In genomic region chr19:24476461-24476860, GRCm38 (mm10) we compare ENCODE assay signal across 8 mouse cellular contexts. TPM values are rescaled to one million over a fixed set of nuclear protein-coding genes. Genes with fewer than 3 reads are reported as not detected.
DNase-seq lines count a peak whose midpoint lies in the region; ATAC-seq and TF ChIP-seq lines count a peak whose summit lies in the region.

No protein-coding gene starts in this region.

- H3K27ac ChIP-seq in bone marrow macrophage, adult 2 months (ENCODE audit: insufficient read depth, low read depth, low read length) = peak overlapping the region; percentile 63
- peak overlapping the region; percentile 93 for H3K27ac ChIP-seq in forebrain, embryonic 16.5 days (ENCODE audit: low read length)
- H3K27ac ChIP-seq in kidney, embryonic 14.5 days (ENCODE audit: low read depth, low read length) = peak overlapping the region; percentile 91

- no peak for TF ChIP-seq CTCF in bone marrow macrophage, adult 2 months (IDR thresholded peaks at IDR 0.05; ENCODE audit: low read depth, low read length)

- intact Hi-C loops in left cerebral cortex, postnatal 4 days (cut with DNase I) = loop anchor here (5.0 kb wide), 1 partner anchor 174 kb away; no protein-coding TSS in a partner anchor

- H3K9ac ChIP-seq in forebrain, embryonic 16.5 days (replicated peaks; ENCODE audit: low read depth, low read length) = peak overlapping the region; percentile 77
- peak overlapping the region; percentile 88 for H3K9ac ChIP-seq in kidney, embryonic 14.5 days (ENCODE audit: low read depth, low read length)

- peak; percentile 17 for DNase-seq in kidney, adult 11 months
- DNase-seq in kidney, postnatal 14 days = no peak
- peak; percentile 49 for DNase-seq in testis, postnatal 10 days (ENCODE audit: low spot score)
- no peak for DNase-seq in left cerebral cortex, postnatal 4 days

- H3K36me3 ChIP-seq in forebrain, embryonic 16.5 days (ENCODE audit: control insufficient read depth, insufficient read depth) = no peaks in the 10 kb centered on the region
- H3K36me3 ChIP-seq in kidney, embryonic 14.5 days (ENCODE audit: control insufficient read depth, insufficient read depth, low read length) = no peaks in the 10 kb centered on the region

- H3K4me3 ChIP-seq in bone marrow macrophage, adult 2 months (ENCODE audit: insufficient read depth, low read length) = peak overlapping the region; percentile 87
- H3K4me3 ChIP-seq in forebrain, embryonic 16.5 days (replicated peaks; ENCODE audit: low read length) = peak overlapping the region; percentile 91
- H3K4me3 ChIP-seq in kidney, embryonic 14.5 days (ENCODE audit: low read length) = peak overlapping the region; percentile 90

- no peak for ATAC-seq in forebrain, embryonic 16.5 days
- no peak; the same call in 1 of the 2 replicates for ATAC-seq in kidney, embryonic 14.5 days (ENCODE audit: low FRiP score, low TSS enrichment)
- ATAC-seq in megakaryocyte progenitor cell, adult 5-6 weeks (replicated peaks; ENCODE audit: poor library complexity) = peak; percentile 40

- peak overlapping the region; percentile 91 for H3K4me2 ChIP-seq in forebrain, embryonic 16.5 days (ENCODE audit: low read length)
- H3K4me2 ChIP-seq in kidney, embryonic 14.5 days (replicated peaks; ENCODE audit: low read depth, low read length) = peak overlapping the region; percentile 80

- under 1% methylated on average over 11 of the region's 11 CpGs for WGBS in forebrain, embryonic 16.5 days
- WGBS in kidney, embryonic 14.5 days = under 1% methylated on average over 11 of the region's 11 CpGs

- H3K9me3 ChIP-seq in forebrain, embryonic 16.5 days (ENCODE audit: control insufficient read depth, low read length) = no peaks in the 10 kb centered on the region
- H3K9me3 ChIP-seq in kidney, embryonic 14.5 days (ENCODE audit: control insufficient read depth, low read length) = no peaks in the 10 kb centered on the region

- H3K27me3 ChIP-seq in forebrain, embryonic 16.5 days (replicated peaks; ENCODE audit: control insufficient read depth, insufficient read depth, low read length) = no peaks in the 10 kb centered on the region
- no peaks in the 10 kb centered on the region for H3K27me3 ChIP-seq in kidney, embryonic 14.5 days (ENCODE audit: control insufficient read depth, insufficient read depth, low read length)

- H3K4me1 ChIP-seq in bone marrow macrophage, adult 2 months (ENCODE audit: control insufficient read depth, insufficient read depth, low read length) = peaks cover 10% of the 10 kb centered on the region
- H3K4me1 ChIP-seq in forebrain, embryonic 16.5 days (replicated peaks; ENCODE audit: control insufficient read depth, insufficient read depth, low read length) = peaks cover 14% of the 10 kb centered on the region
- peaks cover 7% of the 10 kb centered on the region; the same call in 1 of the 2 replicates for H3K4me1 ChIP-seq in kidney, embryonic 14.5 days (ENCODE audit: control insufficient read depth, insufficient read depth, low read length)

- TF ChIP-seq POLR2A in bone marrow macrophage, adult 2 months (IDR thresholded peaks at IDR 0.05; ENCODE audit: borderline replicate concordance, low read depth, low read length) = no peak

RNA-seq across cellular contexts. Expression of gene Fam122a, which starts 0.7 kb away (rescaled TPM):
- 17.2 and 17.7 TPM in 2 replicates for polyA plus RNA-seq in bone marrow macrophage, adult 2 months (2012; ENCODE audit: insufficient read depth, insufficient read length, missing spikeins)
- polyA plus RNA-seq in forebrain, embryonic 16.5 days (2015; fragmentation: Nextera tagmentation; extraction: Ambion mirVana) = 47.8 and 50.2 TPM in 2 replicates
- 52.9 and 54.6 TPM in 2 replicates for polyA plus RNA-seq in kidney, embryonic 14.5 days (2014; fragmentation: Nextera tagmentation; extraction: Ambion mirVana)
- 37.8 and 45.5 TPM in 2 replicates for total RNA-seq in megakaryocyte progenitor cell, adult 5-6 weeks (2015)
- total RNA-seq in megakaryocyte progenitor cell, adult 5-6 weeks (2017) = 9.7 and 13.9 TPM in 2 replicates
- 10 to 100 TPM; 26.3 to 33.6 TPM for total RNA-seq in left cerebral cortex, postnatal 4 days (2021)

Comparison
In these comparisons a context has a peak if more than half of its experiments do, and no peak if none do; other contexts are left out.
1. DNase-seq: peak in kidney, adult 11 months (single experiment) and testis, postnatal 10 days (single experiment); none in kidney, postnatal 14 days (single experiment) and left cerebral cortex, postnatal 4 days (single experiment).
2. Peak in every context shown above with its lines, with median percentiles within 50 percentile points of each other: H3K27ac ChIP-seq and H3K4me3 ChIP-seq.